Mouse (Mus musculus) erythroid progenitor cell, adult 5-6 weeks (primary cell): Measurements from ENCODE around the gene Mvb12b. TPM values are rescaled to one million over a fixed set of nuclear protein-coding genes. Genes with fewer than 3 reads are reported as not detected.

ENCODE experiments used
- ATAC-seq: replicated peaks from 2 replicates; pipeline ENCODE4 v1.8.0; 2016; ENCODE audit warnings: moderate number of reproducible peaks, mild to moderate bottlenecking, moderate TSS enrichment, inconsistent platforms; ENCODE audit not compliant: poor library complexity, low FRiP score, severe bottlenecking
- total RNA-seq, 2 experiments: library from RNA; stranded (forward) in 1 of 2; stranded (reverse) in 1 of 2; fragments of 150-400 nt in 1 of 2; fragments of 186-747, 209-891 nt in 1 of 2; gene quantifications; 2 replicates each; pipeline versions ENCODE4 v1.2.3 to v1.2.4; 2015 to 2017; ENCODE audit warnings: low replicate concordance in 2 of 2

Gene Mvb12b
- total RNA-seq, 2 experiments from 2014 or later = 56.7 to 81.7 TPM

DNA sequence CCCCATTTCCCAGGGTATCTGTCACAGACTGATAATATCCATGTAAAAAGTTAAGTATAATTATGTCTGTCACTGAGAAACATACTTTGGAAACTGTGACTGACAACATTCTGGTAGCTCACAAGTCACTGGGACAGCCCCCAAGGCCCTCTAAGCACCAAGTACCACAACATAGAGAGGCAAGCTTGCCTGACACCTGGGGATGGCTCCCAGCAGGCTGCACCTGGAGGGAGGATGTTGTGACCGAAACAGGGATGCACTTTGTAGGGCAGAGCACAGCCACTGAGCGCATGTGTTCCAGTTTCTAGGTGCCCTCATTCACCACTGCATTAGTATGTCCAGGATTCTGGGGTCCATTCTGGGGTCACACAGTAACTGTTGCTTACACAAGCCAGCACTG is 69.4 kb downstream of the Mvb12b start:
- no peak for ATAC-seq

DNA sequence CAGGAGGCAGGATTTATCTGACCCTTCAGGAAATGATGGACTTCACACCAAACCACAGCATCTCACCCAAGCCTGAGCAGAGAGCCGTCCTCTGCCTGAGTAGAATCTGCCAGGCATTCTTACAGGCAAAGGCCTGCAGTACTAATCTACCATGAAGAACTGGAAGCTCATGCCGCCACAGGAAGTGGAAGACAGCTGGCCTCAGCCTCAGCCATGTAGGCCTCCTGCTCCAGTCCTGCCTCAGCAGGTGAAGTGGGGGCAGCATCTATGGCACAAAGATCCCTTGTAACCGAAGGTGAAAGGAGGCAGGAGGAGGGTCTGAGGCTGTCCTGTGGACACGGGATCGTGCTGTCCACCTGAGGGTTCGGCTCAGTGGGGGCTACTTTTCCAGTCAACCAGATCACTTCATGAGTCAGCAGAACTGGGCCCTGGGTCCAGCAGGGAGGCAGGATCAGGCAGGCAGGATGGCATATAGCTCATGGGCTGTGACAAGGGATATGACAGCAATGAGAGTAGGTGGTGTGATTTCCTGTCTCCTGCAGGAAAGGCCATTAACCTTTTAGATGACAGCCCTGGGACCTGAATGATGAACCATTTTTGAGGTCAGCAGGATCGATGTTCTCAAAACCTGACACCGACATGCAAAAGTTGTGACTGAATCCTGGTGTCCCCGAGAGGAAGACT is 69.9 kb downstream of the Mvb12b start:
- ATAC-seq = no peak

DNA sequence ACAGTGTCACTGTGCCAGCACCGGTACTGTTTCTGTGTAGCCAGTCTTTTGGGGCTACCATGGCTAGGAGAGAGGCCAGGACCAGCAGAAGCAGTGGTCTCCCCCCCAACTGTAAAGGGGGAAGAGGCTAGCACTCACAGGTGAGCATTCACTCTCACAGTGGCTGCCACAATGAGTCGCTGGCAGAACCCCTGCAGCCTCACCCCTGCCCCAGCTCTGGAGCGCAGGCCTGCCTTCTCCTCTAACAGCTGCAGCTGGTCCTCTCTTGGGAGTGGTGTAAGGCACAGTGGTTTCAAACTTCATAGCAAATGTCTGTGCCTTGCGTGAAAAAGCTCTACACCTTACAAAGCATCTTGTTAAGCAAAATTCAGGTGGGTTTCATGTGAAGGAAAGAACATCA is 70.7 kb downstream of the Mvb12b start:
- no peak for ATAC-seq

DNA sequence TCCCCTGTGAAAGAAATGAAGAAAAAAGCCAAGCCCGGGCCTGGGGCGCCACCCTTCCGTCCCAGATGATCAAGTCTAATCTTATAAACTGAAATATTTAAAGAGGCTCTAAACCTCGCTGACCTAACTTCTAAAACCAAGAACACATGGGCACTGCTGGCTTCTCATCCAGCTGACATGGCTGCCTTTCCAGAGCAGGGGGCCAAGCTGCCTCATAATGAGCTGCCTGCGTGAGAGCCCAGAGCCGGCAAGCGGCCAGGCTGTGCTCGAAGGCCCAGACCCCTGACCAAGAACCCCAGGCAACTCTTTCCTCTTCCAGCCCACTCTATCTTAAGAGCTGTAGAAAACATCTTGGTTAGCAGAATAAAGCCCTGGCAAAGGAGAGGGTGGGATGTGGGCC is 73.2 kb downstream of the Mvb12b start:
- no peak for ATAC-seq

DNA sequence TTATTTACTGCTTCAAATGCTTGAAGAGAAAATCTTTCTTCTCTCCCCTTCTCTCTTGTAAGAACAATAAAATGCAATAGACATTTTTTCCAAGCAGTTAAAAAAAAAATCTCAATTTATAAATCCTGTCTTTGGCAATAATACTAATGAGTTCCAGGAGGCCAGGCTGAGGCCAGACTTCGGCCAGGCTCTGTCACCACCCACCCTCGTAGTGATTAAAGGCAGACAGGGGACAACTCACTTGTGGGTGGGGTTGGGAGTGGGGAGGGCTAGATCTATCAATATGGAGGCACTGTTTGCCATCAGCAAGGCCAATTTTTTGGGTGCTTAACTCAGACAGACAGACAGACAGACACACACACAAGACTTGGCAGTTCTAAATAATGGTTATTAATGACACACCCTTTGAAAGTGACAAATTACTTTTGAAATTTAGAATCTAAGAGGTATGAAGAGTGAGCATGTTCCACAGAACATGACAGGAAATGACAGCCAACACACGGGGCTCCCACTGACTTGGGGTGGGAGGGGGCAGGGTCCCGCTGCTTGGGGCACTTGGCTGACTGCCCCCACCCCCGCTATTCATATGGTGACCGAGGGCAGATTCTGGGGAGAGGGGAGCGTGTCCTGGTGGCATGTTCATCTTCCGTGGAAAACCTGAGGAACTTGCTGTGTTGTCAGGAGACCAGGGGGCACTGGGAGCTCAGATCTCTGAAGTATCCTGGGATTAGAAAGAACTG is 74.1 kb downstream of the Mvb12b start:
- ATAC-seq = no peak

DNA sequence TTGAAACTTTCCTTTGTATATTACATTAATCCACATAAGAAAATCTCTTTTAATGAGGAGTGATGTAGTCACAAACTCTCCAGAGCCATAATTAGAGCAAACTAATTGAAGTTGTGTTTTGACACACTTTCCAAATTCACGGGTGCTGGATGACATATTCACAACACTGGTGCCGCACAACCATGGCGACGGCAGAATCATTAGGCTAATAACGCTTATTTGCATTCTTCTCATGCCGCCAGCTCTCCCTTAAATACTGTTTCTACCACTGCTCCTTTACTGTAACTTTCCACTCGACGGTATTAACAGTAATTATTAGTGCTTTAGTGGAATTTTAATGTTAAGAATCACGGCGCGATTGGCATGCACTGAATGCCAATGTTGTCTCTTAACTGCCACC is 74.8 kb downstream of the Mvb12b start:
- no peak for ATAC-seq

DNA sequence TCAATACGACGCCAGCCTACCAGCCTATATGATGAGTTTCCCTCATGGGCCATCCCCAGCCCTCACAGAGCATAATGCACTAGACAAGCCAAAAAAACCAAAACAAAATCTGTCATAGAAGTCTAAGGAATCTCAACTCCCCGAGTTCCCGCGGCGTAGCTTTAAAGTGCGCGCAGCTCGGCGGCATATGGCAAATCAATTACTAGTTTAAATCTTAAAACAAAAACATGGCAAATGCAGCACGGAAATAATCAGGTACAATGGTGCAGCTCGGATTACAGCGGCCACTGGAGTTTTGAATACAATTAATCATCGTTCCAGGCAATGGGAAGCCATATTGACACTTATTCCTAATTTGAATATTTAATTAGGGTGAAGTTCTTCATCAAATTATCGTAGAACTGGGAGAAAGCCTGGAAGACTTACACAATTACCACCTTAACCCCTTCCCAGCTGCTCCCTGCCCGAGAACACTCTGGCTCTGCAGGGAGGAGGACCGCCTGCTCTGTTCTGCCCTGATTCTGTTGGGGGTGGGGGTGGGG is 76.3 kb downstream of the Mvb12b start:
- no peak for ATAC-seq

DNA sequence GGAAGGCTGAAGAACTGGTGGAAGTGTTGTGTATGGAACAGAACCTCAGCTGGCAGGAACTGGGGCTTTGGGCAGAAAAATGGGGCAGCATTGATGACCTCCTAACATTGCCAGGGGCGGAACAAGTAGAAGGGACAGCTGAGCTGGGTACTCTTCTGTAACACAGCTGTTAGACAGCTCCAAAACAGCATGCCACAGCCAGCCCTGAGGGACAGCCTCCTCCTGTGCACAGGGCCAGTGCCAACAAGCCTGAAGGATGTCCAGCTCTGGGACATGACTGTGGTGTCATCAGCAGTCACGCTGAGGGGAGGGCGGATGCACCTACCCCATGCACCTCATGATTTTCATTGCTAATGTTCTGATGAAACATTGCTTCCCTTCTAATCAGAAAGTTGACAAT is 78.7 kb downstream of the Mvb12b start:
- ATAC-seq = no peak

DNA sequence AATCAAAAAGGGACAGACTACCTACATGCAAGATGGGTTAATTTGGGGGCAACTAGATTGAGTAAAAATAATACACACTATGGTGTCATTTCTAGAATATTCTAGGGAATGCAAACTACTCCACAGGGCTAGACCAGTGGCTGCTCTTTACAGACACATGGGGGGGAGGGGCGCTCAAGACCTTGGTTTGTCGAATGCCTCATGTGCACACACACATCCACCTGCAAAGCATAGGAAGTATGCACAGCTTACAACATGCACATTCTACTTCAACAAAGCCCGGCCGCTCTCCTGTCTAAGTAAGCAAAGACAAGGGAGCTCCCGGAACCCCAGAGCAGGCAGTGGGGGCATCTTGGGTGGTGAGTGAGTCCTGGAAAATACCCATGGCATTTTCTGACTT is 79.7 kb downstream of the Mvb12b start:
- no peak for ATAC-seq

DNA sequence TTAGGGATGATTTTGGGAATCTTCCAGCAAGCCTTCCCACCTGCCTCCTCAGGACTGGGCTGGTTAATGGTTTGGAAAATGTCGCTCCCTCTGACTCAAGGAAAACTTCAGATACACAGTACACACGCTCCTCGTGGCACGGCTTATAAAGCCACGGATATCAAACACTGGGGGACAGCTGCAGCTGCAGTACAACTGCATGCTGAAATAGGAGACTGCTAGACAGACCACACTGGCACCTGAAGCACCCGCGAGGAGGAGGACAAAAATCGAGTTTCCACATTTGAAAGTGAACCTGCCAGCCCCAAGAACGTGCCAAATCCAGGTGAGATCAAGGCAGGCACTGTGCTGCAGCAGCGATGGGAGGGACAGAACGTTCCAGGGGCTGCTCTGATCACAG is 82.1 kb downstream of the Mvb12b start:
- no peak for ATAC-seq

DNA sequence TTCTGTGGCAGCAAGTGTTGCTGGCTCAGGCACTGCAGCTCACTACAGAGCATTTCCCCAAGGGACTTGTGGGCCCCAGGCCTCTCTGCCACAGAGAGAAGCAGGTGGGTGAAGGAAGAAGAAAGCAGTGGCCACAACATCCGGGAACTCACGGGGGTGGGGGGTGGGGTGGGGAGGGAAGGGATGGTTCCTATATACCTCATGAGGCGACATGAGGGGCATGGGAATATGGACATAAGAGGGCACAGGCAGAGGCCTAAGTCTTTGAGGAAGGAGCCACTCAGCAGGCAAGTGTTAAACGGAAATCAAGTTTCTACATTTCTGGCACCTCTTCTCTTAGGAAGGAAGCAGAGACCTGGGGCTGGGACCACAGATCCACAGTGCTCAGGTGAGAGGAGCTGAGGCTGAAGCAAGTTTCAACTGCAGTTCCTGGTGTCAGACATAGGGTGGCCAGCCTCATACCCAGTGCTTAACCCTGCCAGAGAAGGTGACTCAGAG is 84.0 kb downstream of the Mvb12b start:
- ATAC-seq = no peak

DNA sequence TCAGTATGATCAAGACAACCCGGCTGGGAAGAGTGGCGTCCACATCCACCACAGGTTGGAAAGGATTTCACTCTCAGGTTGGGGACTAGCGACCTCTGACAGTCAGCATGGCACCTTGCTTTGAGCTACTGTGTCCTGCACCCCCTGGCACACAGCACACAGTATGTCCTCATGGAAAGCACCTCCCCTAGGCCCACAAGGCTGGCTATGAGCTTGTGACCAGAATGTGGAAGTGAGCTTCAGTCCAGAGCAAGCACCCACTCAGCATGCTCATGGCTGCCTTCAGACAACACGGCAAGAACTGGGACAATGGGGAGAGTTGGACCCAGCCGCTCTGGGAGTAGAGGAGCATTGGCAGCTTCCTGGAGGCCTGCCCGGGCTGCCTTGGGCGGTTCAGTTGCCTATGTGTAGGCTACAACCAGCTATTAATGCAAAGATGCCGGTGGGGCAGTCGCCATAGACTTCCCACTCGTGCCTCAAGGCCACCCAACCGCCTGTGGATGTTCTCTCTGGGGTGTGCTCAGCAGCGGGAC is 84.6 kb downstream of the Mvb12b start:
- ATAC-seq = no peak

DNA sequence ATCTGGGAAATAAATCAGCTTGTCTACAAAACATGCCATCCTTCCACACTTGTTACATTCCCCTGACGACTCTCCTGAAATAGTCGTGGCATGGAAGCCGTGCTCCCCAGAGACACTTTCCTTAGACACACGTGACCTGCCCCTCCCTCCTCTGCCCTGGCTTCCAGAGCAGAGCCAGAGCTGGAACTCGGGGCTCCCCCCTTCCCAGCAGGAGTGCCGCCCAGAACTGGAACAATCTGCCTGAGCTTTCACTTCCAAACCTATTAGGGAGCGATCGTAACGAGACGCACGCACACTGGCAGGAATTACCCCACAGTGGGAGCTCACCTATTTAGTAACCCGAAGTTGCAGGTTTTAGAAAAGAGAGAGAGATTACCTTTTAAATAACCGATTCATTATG is 86.0 kb downstream of the Mvb12b start:
- ATAC-seq = no peak

DNA sequence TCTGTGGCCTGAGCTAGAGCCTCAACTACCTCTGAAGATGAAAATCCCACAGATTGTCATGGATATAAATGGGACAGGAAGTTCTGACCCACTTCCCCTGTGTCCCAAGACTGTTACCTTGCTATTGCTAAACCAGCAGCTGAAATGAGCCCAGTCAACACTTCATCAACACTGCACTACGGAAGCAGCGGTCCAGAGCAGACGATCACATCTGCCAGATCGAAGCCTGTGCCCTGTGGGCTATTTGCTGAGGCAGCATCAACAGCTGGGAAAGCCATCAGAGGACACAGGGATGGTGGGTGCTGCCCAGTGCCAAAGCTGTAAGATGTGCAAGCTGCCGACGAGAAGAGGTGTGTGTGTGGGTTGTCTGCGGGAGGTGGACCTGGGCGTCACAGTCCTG is 86.4 kb downstream of the Mvb12b start:
- no peak for ATAC-seq

DNA sequence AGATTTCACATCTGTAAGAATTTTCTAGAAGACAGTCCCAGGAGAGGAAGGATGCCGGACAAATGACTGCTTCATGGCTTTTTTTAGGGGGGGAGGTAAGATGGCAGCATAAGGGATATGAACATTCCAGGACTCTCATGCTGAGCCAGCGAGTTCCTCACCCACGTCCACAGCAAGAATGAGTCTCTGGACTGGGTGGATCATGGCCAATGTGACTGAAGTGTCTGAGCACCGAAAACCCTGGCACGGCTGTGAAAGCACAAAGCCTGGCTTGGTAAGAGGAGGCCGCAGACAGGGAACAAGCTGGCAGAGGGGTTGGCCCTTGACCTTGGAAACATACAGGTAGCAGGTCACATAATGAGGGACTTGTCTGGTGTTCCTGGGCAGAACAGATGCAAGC is 87.5 kb downstream of the Mvb12b start:
- ATAC-seq = no peak

DNA sequence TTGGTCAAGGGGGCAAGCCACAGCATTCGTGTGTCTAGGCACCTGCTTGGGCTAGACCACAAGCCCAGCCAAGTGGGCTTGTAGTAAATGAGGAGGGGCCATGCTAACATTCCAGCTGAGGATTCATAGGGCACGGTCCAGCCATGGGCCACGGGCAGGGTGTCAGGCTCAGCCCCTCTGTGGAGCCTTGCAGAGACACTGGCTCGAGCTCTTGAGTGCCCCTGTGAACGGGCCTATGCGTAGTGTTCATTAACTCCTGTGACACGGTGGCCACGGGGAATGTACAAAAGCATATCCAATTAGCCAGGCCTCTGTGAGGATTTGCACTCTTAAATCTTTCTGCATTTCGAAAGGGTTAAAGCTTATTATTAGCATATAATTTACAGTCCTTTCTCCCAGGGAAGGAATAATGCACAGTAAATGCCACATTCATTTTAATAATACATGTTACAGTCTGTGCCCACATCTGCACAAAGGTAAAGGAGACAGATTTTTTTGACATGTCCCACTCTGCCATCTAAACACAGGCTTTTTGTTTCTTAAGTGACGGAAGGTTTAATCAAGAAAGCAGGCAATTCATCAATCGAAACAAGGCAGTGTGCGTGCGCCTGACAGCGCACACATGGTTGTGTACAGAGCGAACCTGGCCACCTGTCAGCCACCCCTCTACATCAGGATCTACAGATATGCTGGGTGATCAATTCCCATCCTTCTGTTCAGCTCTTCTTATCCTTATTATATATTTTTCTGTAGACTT is 91.9 kb downstream of the Mvb12b start:
- no peak for ATAC-seq

DNA sequence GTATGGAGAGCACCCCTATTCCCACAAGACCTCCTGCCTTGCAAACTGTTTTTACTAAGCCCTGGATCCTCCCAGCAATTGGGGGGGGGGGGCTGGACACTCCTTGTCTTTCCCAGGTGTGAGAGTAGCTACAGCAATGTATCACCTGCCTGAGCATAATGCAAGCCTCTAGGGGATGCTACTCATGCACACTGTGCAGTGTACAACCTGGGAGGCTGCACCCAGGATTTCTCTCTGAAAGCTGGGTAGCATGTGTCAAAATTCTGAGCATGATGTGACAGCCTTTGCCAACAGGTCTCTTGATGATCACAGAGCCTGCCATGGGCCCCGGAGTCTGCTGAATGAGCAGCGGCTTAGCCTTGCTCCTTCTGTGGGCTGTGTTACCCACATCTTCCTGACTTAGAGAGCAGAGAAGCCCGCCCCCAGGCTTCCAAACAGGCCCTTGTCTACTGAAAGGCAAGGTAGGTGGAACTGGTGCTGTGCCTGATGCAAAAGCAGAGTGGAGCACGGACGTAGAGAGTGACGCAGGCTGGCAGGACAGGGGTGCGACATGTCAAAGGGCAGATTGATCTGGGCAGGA is 92.7 kb downstream of the Mvb12b start:
- no peak for ATAC-seq

DNA sequence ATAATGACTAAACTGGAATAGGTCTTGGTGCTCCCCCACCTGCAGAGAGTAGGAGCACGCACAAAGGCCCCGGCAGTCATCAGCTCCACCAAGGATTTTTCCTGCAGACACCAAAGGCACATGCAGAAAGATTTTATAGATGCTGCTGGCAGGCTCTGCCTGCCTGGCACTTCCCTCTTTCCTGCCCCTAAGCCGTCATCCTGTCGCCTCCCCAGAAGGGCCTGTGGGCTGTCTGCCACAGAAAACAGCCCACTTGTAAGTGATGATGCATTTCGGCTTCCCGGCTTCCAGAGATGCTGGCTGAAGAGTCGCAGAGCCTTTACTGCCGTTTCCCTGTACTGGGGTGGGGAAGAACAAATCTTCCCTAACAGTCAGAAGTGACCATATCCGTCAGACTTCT is 93.3 kb downstream of the Mvb12b start:
- ATAC-seq = no peak

DNA sequence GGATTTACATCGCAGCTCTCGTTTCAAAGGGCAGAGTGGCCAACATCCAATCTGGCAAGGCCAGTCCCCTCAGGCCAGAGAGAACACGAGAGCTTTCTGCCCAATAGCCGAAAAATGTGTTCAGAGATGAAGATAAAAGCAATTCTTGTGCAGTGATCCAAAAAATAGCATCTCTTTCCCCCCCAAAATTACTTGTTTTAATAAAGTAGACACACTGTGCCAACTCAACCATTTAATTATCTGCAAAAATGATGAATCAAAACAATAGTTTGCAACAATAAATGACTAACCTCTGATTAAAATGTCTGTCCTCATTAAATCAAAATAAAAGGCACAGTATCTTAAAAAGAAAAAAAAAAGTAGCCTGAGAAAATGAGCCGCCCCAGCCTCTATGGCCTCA is 97.4 kb downstream of the Mvb12b start:
- no peak for ATAC-seq

DNA sequence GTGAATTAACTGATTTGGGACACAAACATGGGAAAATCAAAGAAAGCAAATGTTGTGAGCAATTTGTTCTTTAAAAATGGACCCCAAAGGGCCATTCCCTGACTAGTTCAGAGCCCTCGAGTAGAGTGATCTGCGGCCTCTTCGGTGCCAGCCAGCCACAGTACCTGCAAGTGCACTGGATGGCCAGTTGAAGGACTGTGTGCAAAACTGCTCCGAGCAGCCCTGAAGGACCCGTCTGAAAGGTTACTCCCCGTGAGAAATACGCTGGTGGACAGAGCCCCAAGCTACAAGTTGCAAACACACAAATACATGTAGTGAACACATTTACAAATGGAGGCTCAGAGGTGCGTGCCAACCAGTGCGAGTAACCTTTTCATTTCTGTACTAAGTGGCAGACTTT is 98.0 kb downstream of the Mvb12b start:
- ATAC-seq = no peak
